Mouse (Mus musculus) kidney, embryonic 14.5 days (tissue): ENCODE results near the gene Fam173a. TPM values are rescaled to one million over a fixed set of nuclear protein-coding genes. Genes with fewer than 3 reads are reported as not detected.

Source experiments
- ATAC-seq: fragments of 200-750 bp; cut with Nextera tagmentation; 2 replicates; pipeline ENCODE4 v1.8.0; 2017; ENCODE audit warnings: moderate number of reproducible peaks, mild to moderate bottlenecking, moderate TSS enrichment, moderate library complexity; ENCODE audit not compliant: low FRiP score, low TSS enrichment
- H3K27ac ChIP-seq: fragments of 300-500 bp; sonication (generic); 2 replicates; pipeline ENCODE4 v1.5.1; 2014; ENCODE audit warnings: low read depth, mild to moderate bottlenecking, low read length, moderate library complexity, mixed read lengths
- H3K27me3 ChIP-seq: fragments of 300-500 bp; sonication (generic); 2 replicates; pipeline ENCODE4 v1.6.1; 2014; ENCODE audit warnings: mild to moderate bottlenecking, low read length; ENCODE audit not compliant: control insufficient read depth, insufficient read depth
- H3K36me3 ChIP-seq: fragments of 300-500 bp; sonication (generic); 2 replicates; pipeline ENCODE4 v1.6.1; 2014; ENCODE audit warnings: low read length, mixed read lengths; ENCODE audit not compliant: control insufficient read depth, insufficient read depth
- H3K4me1 ChIP-seq: fragments of 300-500 bp; sonication (generic); 2 replicates; pipeline ENCODE4 v1.6.1; 2014; ENCODE audit warnings: low read length, mixed read lengths; ENCODE audit not compliant: control insufficient read depth, insufficient read depth
- H3K4me2 ChIP-seq: fragments of 300-500 bp; sonication (generic); replicated peaks from 2 replicates; pipeline ENCODE4 v1.6.1; 2014; ENCODE audit warnings: low read depth, mild to moderate bottlenecking, low read length
- H3K4me3 ChIP-seq: fragments of 300-500 bp; sonication (generic); 2 replicates; pipeline ENCODE4 v1.5.1; 2014; ENCODE audit warnings: mild to moderate bottlenecking, low read length
- H3K9ac ChIP-seq: fragments of 300-500 bp; sonication (generic); 2 replicates; pipeline ENCODE4 v1.6.1; 2014; ENCODE audit warnings: low read depth, mild to moderate bottlenecking, low read length, moderate library complexity
- H3K9me3 ChIP-seq: fragments of 300-500 bp; sonication (generic); 2 replicates; pipeline ENCODE4 v1.6.1; 2016; ENCODE audit warnings: low read length; ENCODE audit not compliant: control insufficient read depth
- WGBS: fragments of 180-500 bp; shearing (Covaris S2); extraction: QIAGEN DNeasy Blood & Tissue Kit; methylation state at CpG from one replicate; pipeline ENCODE4 v1.1.7; 2014; 5-methylcytosine and 5-hydroxymethylcytosine counted together
- polyA plus RNA-seq: library from polyadenylated mRNA; unstranded; fragments of >200 nt; fragmentation: Nextera tagmentation; extraction: Ambion mirVana; gene quantifications from 2 replicates; pipeline ENCODE4 v1.2.1, GENCODE M21; 2014

The Fam173a gene
- polyA plus RNA-seq, 1 experiment from 2014 or later, result 90.2 TPM

DNA sequence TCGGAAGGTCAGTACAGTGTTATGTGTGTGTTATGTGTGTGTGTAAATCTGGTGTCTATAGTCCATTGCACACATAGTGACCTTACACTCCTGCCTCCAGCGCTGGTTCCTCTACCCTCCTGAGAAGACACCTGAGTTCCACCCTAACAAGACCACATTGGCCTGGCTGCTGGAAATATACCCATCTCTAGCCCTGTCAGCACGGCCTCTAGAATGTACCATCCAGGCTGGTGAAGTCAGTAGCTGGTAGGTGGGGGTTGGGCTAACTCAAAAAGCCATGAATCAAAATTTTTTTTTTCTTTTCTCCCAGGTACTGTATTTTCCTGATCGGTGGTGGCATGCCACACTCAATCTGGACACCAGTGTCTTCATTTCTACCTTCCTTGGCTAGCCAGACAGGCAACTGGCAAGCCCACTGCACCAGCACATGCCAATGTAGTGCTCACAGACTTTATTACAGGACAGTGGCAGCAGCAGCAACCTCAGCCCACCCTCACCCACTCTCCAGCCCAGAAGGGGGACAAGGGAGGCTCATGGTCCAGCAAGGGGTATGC is 37.6 kb upstream of the Fam173a start:
- H3K27me3 ChIP-seq, result no peaks in the 10 kb centered on the region
- peaks cover 42% of the 10 kb centered on the region for H3K4me1 ChIP-seq
- peak overlapping the region; percentile 68 for H3K4me3 ChIP-seq
- peak overlapping the region; percentile 77 for H3K4me2 ChIP-seq
- H3K27ac ChIP-seq, result 0 out of 2 replicates have a peak overlapping the region, but pooled peaks have one; percentile 92
- peaks cover 55% of the 10 kb centered on the region for H3K36me3 ChIP-seq
- ATAC-seq, result no peak
- no peak overlapping the region; the same call in 1 of the 2 replicates for H3K9ac ChIP-seq
- H3K9me3 ChIP-seq, result no peaks in the 10 kb centered on the region
- WGBS, result 83% methylated on average over 4 of the region's 4 CpGs

- no peaks in the 10 kb centered on the region for H3K27me3 ChIP-seq
- peak overlapping the region; percentile 92 for H3K27ac ChIP-seq
- no peak for ATAC-seq
- H3K9me3 ChIP-seq, result no peaks in the 10 kb centered on the region
- peak overlapping the region; percentile 68 for H3K4me3 ChIP-seq
- H3K4me1 ChIP-seq, result peaks cover 42% of the 10 kb centered on the region
- H3K4me2 ChIP-seq, result peak overlapping the region; percentile 77
- H3K9ac ChIP-seq, result peak overlapping the region; percentile 77
- H3K36me3 ChIP-seq, result peaks cover 49% of the 10 kb centered on the region
- WGBS, result 35% methylated on average over 8 of the region's 8 CpGs
Measured at GRCm38 (mm10) chr17:25829558-25830017, 36.9 kb upstream of the Fam173a start.

- Histone ChIP-seq H3K27ac (peak within 1 kb of the TSS; percentile 92), H3K4me2 (peak within 1 kb of the TSS; percentile 77), H3K36me3 (peaks cover 49% of the 10 kb centered on the region), H3K27me3 (no peaks in the 10 kb centered on the region), H3K4me1 (peaks cover 42% of the 10 kb centered on the region), H3K4me3 (peak within 1 kb of the TSS; percentile 68), H3K9ac (peak within 1 kb of the TSS; percentile 77), H3K9me3 (no peaks in the 10 kb centered on the region)
- peak; percentile 21 for ATAC-seq
- under 1% methylated on average over 32 of the region's 32 CpGs for WGBS
Measured at GRCm38 (mm10) chr17:25828712-25829557, 36.2 kb upstream of the Fam173a start, which contains the start of gene Jmjd8. Jmjd8 (plus strand) TSS chr17:25828867.

- ATAC-seq, result no peak
- Histone ChIP-seq H3K4me3 (peak overlapping the region; percentile 68), H3K36me3 (peaks cover 49% of the 10 kb centered on the region), H3K27ac (peak overlapping the region; percentile 92), H3K4me2 (peak overlapping the region; percentile 77), H3K9me3 (no peaks in the 10 kb centered on the region), H3K4me1 (peaks cover 42% of the 10 kb centered on the region), H3K9ac (peak overlapping the region; percentile 77), H3K27me3 (no peaks in the 10 kb centered on the region)
- WGBS, result 84% methylated on average over 8 of the region's 8 CpGs
Measured at GRCm38 (mm10) chr17:25828223-25828594, 35.5 kb upstream of the Fam173a start.

GRCm38 (mm10) chr17:25827546-25828222 is 35.0 kb upstream of the Fam173a start:
- WGBS, result 94% methylated on average over 22 of the region's 22 CpGs
- Histone ChIP-seq H3K4me2 (peak overlapping the region; percentile 77), H3K36me3 (peaks cover 49% of the 10 kb centered on the region), H3K27ac (no peak overlapping the region), H3K9ac (peak overlapping the region; percentile 77; the same call in 1 of the 2 replicates), H3K4me1 (peaks cover 42% of the 10 kb centered on the region), H3K27me3 (no peaks in the 10 kb centered on the region), H3K9me3 (no peaks in the 10 kb centered on the region), H3K4me3 (no peak overlapping the region)
- ATAC-seq, result no peak

DNA sequence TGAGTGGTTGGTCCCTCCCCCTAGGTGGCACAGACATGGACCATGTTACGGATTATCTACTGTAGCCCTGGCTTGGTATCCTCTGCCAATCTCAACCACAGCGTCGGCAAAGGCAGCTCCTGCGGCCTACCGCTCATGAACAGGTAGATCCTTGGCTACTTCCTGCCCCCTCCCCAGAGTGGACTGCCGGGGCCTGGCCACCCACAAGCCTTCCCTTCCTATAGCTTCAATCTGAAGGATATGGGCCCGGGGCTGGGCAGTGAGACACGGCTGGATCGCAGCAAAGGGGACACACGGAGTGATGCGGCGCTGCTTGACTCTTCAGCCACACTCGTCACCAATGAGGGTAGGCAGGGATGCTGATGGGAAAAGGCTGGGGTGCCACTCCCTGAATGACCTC is 34.3 kb upstream of the Fam173a start:
- Histone ChIP-seq H3K9ac (no peak overlapping the region), H3K9me3 (no peaks in the 10 kb centered on the region), H3K27ac (no peak overlapping the region), H3K27me3 (no peaks in the 10 kb centered on the region), H3K36me3 (peaks cover 49% of the 10 kb centered on the region), H3K4me2 (no peak overlapping the region), H3K4me1 (peaks cover 42% of the 10 kb centered on the region), H3K4me3 (no peak overlapping the region)
- ATAC-seq, result no peak
- WGBS, result 94% methylated on average over 13 of the region's 13 CpGs

DNA sequence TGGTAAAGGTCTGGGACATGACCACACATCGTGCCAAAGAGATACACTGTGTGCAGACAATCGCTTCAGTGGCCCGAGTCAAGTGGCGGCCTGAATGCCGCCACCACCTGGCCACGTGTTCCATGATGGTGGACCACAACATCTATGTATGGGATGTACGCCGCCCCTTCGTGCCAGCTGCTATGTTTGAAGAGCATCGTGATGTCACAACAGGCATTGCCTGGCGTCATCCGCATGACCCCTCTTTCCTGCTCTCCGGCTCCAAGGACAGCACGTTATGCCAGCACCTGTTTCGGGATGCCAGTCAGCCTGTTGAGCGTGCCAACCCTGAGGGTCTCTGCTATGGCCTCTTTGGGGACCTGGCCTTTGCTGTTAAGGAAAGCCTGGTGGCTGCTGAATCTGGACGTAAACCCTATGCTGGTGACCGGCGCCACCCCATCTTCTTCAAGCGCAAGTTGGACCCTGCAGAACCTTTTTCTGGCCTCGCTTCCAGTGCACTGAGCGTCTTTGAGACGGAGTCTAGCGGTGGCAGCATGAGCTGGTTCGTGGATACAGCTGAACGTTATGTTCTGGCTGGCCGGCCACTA is 33.4 kb upstream of the Fam173a start:
- no peak overlapping the region for H3K27ac ChIP-seq
- H3K36me3 ChIP-seq, result peaks cover 43% of the 10 kb centered on the region
- no peak overlapping the region for H3K4me2 ChIP-seq
- WGBS, result 96% methylated on average over 27 of the region's 27 CpGs
- ATAC-seq, result no peak
- peaks cover 33% of the 10 kb centered on the region for H3K4me1 ChIP-seq
- no peaks in the 10 kb centered on the region for H3K27me3 ChIP-seq
- H3K9ac ChIP-seq, result no peak overlapping the region
- H3K4me3 ChIP-seq, result no peak overlapping the region
- H3K9me3 ChIP-seq, result no peaks in the 10 kb centered on the region

- Histone ChIP-seq H3K4me1 (peaks cover 26% of the 10 kb centered on the region), H3K4me3 (no peak overlapping the region), H3K9ac (no peak overlapping the region), H3K27me3 (peaks cover 2% of the 10 kb centered on the region), H3K27ac (no peak overlapping the region), H3K9me3 (no peaks in the 10 kb centered on the region), H3K4me2 (no peak overlapping the region), H3K36me3 (peaks cover 35% of the 10 kb centered on the region)
- ATAC-seq, result no peak
- 87% methylated on average over 6 of the region's 6 CpGs for WGBS
Measured at GRCm38 (mm10) chr17:25825311-25825710, 32.6 kb upstream of the Fam173a start.
